Mouse (Mus musculus): ENCODE measurements around the gene Sipa1l3.

Gene Sipa1l3

GRCm38 (mm10) chr7:29383255-29383654 lies 135.2 kb downstream of the Sipa1l3 start:
- DNase-seq (ENCODE audit: low read depth, low spot score), result peak; percentile 83

DNA sequence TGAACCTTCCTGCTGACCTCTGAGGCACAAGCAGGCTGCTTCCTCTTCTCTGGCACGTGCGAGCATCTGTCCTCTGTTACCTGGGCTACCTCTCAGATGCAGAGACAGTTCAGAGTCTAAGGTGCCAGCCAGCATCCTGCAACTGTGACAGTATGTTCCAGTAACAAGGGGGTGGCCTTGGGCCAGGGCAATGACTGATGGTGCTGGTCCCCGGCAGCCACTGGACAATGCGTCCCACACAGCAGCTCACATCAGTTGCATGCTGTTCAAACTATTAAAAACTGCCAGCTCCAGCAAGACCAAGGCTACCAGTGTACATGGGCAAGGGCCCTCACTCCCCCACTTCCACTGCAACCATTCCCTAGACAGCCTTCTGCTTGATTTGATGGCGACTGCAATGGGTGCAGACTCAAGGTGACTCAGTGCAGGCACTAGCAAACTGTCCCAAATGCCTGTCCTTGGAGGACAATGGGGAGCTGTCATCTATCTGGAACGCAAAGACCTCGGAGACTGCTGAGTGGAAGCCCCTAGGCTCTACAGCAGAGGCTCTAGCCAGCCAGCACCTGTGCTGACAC lies 136.9 kb downstream of the Sipa1l3 start:
- no peak for DNase-seq (ENCODE audit: low read depth, low spot score)

DNA sequence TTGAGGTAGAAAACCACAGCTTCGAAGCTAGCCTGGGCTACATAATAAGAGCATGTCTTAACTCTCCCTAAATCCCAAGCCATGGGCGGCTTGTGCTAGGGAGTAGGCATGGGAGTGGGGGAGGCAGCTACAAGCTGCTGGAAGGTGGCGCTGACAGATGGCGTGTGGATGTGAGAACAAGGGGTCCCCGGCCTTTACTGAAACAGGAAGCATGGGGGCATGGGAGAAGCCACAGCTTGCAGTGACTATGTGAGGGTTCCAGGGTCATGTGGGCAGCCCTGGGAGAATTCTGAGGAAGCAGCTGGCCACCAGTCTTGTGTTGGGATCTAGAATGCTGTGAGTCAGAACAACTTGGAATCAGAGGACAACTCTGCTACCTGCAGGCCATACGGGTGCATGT lies 144.4 kb downstream of the Sipa1l3 start:
- no peak for DNase-seq (ENCODE audit: low read depth, low spot score)

DNA sequence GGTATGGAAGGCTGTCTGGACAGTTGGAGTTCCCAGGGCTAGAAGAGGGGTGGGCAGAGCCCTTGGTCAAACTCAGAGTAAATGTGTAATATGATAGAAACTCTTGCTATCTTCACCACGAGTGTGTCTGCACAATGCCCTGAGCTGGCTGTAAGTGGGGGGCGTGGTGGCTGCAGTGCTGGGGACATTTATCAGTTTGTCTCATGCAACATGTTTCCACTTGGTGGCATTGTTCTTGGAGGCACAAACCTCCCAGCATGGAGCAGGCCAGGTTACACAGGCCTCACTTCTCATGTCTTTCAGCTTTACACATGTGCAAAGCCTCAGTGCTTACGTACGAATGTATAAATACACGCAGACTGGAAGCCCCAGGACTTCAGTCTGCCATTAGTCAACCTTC lies 146.3 kb downstream of the Sipa1l3 start:
- DNase-seq (ENCODE audit: low read depth, low spot score), result no peak

DNA sequence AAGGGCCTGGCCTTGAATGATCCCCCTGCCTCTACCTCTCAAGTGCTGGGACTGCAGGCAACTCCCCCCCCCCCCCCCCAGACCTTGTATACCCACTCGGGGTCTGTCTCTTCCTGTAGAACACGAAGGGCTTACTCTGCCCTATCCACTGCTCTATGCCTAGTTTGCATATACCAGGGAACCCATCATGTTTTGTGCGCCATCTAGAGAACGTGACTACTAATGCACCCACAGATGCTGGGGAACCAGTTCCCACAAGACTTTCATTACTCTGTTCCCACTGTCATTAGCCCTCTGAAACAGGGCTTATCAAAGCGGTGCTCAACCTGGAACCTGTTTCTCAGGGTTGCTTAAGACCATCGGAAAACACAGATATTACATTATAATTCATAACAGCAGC lies 148.4 kb downstream of the Sipa1l3 start:
- no peak for DNase-seq (ENCODE audit: low read depth, low spot score)

- no peak for DNase-seq (ENCODE audit: low read depth, low spot score)
Measured at GRCm38 (mm10) chr7:29368004-29368320, 150.5 kb downstream of the Sipa1l3 start.

- DNase-seq (ENCODE audit: low read depth, low spot score), result no peak
Measured at GRCm38 (mm10) chr7:29367166-29368003, 151.1 kb downstream of the Sipa1l3 start.

- DNase-seq (ENCODE audit: low read depth, low spot score), result peak; percentile 22
Measured at GRCm38 (mm10) chr7:29364052-29364451, 154.4 kb downstream of the Sipa1l3 start.

DNA sequence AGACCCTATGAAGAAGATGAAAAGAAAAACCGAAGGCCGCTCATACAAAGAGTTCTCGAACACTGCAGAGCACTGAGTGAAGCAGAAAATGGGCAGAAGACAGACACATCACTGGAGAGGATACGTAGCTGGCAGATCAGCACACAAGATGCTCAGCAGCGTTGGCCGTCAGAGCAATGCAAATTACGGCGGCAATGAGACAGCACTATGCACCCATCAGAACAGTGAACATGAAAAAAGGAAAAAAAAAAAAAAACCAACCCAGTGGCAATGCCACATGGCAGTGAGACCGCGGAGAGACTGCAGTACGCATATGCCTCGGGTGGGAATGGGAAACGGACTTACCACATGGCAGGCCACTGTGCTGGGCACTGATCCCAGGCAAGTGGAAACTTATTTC lies 156.9 kb downstream of the Sipa1l3 start:
- no peak for DNase-seq (ENCODE audit: low read depth, low spot score)

- DNase-seq (ENCODE audit: low read depth, low spot score), result no peak
Measured at GRCm38 (mm10) chr7:29355406-29355805, 163.0 kb downstream of the Sipa1l3 start.

DNA sequence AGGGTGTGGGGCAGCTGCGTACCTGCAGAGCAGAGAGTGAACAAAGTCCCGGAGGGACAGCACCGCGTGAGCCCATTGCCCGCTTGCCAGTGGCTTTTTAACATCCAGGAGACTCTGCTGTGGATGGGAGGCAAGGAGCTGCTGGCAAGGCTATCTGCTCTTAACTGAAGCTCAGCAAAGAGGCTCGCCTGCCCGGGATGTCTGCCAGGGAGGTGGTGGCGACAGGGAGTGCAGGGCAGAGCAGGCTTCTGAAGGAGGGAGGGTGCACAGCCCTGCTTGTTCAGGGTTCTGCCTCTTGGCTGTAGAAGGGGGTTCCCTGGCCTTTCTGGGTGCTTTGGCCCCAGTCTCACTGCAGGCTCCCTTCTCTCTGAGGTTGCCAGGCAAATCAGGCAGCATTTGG lies 164.3 kb downstream of the Sipa1l3 start:
- no peak for DNase-seq (ENCODE audit: low read depth, low spot score)

GRCm38 (mm10) chr7:29352246-29352645 lies 166.2 kb downstream of the Sipa1l3 start:
- DNase-seq (ENCODE audit: low read depth, low spot score), result no peak

DNA sequence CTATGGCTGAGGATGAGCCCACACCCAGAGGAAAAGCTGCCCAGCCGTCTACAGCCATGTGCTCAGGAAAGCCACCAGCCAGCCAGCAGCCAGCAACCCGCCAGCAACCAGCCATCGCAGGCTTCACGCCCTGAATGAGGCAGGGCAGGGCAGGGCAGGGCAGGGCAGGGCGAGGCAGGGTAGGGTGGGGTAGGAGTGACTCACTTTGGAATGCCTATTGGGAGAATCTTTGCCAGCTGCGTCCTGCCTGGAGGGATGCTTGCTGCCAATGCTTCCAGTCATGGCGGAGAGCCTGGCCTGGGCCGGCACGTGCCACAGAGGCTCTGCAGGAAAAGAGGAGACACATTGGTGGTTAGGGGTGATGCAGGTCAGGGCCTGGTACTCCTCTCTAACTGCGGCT lies 168.0 kb downstream of the Sipa1l3 start:
- no peak for DNase-seq (ENCODE audit: low read depth, low spot score)

GRCm38 (mm10) chr7:29346212-29346611 lies 172.2 kb downstream of the Sipa1l3 start:
- no peak for DNase-seq (ENCODE audit: low read depth, low spot score)

DNA sequence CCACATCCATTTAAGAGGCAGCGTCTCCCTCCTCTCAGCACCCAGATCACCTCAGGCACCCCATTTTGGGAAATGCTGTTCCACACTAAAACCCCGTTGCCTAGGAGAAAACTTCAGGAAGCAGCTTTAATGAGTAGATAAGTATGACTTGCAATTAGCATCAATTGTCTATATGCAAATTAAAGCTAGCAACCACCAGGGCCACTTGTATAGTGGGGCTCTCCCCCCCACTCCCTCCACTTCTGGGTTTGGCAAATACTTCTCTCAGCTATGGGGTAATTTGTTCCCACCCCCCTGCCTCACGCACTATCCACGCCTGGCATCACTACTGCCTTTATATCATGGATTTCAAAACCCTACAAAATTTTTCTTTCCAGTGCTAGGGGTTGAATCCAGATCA lies 172.9 kb downstream of the Sipa1l3 start:
- no peak for DNase-seq (ENCODE audit: low read depth, low spot score)

GRCm38 (mm10) chr7:29343746-29344145 lies 174.7 kb downstream of the Sipa1l3 start:
- DNase-seq (ENCODE audit: low read depth, low spot score), result no peak

DNA sequence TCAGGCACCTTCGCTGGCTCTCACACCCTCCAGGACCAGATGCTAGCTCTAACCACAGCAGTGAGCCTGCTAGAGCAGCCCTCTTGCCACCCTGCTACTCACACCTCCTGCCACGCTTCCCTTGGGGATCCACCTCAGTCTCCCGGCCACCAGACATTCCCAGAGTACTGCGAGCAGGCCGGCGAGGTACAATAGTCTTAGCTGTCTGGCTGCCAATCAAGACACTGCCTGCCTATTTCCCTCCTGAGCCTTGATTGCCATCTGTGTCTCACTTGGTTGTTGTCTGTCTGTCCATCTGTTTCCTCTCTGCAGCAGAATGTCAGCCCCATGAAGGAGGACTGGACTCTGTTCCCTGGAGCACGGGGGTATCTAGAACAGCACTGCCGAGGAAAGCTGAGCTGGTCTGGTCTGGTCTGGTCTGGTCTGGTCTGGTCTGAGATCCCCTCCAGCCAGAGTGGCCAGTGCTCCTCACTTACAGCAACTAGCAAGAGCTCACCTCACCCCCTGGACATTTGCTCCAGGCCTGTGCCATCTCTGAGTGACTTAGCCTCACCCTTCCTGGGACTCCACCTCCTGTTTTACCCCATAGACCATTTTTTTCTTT lies 175.8 kb downstream of the Sipa1l3 start:
- DNase-seq (ENCODE audit: low read depth, low spot score), result no peak

DNA sequence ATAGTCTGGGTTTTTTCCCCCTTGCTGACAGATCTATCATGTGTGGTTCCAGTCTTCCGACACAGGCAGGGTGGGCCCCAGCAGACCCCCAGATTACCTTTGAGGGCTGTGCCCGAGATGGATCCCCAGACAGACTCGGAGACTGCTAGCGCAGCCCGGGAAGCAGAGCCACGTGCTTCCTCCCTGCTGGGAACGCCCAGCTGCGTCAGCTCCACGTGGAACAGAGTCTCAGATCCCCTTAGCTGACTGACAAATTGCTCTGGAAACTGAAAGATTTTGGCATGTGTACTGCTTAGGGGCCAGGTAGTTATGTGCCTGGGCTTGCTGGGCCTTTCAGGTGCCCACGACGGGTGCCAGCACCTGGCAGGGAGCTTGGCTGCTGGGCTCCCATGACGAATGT lies 176.7 kb downstream of the Sipa1l3 start:
- no peak for DNase-seq (ENCODE audit: low read depth, low spot score)

DNA sequence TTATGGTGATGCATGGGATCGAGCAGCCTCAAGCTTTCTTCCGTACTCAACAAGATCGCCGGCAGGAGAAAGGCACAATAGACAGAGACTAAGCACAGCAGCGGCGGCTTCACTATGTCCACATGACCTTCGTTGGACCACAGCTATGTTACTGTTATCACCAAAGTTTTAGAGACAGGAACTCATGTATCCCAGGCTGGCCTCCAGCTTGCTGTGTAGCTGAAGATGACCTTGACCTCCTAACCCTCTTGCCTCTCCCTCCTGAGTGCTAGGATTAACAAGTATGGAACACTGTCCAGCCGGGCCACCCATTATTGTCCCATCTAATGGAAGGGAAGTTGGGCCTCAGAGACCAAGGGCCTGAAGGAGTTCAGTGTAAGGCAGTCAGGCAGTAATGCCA lies 177.6 kb downstream of the Sipa1l3 start:
- no peak for DNase-seq (ENCODE audit: low read depth, low spot score)

- DNase-seq (ENCODE audit: low read depth, low spot score), result no peak
Measured at GRCm38 (mm10) chr7:29340247-29340646, 178.2 kb downstream of the Sipa1l3 start.

GRCm38 (mm10) chr7:29338984-29339679 lies 179.3 kb downstream of the Sipa1l3 start:
- DNase-seq (ENCODE audit: low read depth, low spot score), result no peak

DNA sequence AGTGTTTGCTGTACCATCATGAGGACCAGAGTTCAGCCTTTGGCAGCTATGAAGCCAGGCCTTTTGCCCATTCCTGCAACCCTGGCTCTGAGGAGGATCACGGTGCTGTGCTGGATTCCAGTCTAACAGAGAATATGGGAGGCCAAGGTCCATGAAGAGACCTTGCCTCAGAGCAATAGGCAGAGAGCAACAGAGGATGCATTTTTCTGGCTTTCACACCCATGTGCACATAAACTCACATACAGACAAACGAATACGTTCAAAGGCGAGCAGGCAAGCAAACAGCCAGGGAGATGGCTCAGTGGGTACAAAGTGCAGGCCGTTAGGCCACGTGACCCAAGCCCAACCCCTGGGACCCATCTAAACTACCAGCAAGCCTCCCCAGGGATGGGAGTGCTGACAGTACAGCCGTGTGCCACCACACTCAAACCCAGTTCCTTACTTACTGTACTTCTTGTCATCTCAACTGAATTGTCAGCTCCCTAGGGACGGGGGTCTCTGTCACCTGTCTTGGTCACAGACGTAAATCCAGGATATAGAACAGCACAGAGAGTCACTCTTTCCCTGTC lies 180.0 kb downstream of the Sipa1l3 start:
- DNase-seq (ENCODE audit: low read depth, low spot score), result no peak
